Mouse (Mus musculus): ENCODE data around the gene Isl2.

DNA sequence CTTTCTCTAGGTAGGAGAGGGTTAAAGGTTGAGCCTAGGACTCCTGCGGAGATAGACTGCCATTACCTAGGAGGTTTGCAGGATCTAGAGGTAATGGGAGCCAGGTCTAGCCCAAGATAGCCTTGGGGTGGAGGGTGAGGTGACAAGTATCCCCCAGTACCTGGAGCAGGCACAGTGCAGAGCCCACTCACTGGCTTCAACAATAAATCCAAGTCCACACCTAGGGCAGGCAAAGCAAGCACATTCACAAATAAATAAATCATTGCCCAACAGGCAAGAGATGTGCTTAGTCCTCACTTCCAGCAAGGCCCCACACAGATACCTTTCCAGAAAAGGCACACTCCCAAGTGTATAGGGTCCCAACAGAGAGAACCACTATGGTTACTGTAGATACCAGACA, 534 bp downstream of the Isl2 start:
- TF ChIP-seq POLR2A (IDR thresholded peaks at IDR 0.05; ENCODE audit: borderline replicate concordance, control insufficient read depth, low read depth, low read length) (no peak), CTCF (IDR thresholded peaks at IDR 0.05; ENCODE audit: control insufficient read depth, insufficient read depth, low read length) (no peak)

All from bone marrow, adult 2 months (tissue).